8 mouse cellular contexts compared by ENCODE assay signal in genomic region chr7:80342858-80343257, GRCm38 (mm10). TPM values are rescaled to one million over a fixed set of nuclear protein-coding genes. Genes with fewer than 3 reads are reported as not detected.
A peak's percentile ranks its signal among the peaks of the same experiment; 100 is the strongest.
DNase-seq lines count a peak whose midpoint lies in the region; ATAC-seq and TF ChIP-seq lines count a peak whose summit lies in the region.

TSS of gene Hddc3 (plus strand) at chr7:80343104.

- H3K4me3 ChIP-seq in ES-E14 (ENCODE audit: insufficient read depth in 1 of 2, low read depth in 1 of 2, low read length in 2 of 2, poor library complexity in 1 of 2, severe bottlenecking in 1 of 2), result peak within 1 kb of the TSS; percentile 73 to 82
- H3K4me3 ChIP-seq in forebrain, embryonic 15.5 days, result peak within 1 kb of the TSS; percentile 44
- H3K4me3 ChIP-seq in lung, adult 2 months (replicated peaks; ENCODE audit: extremely low read depth, low read depth, low read length), result peak within 1 kb of the TSS; percentile 96

- in situ Hi-C loops in ES-E14 (cut with MboI; ENCODE audit: low sequenced_read_pairs in 2 of 2, unreplicated experiment in 2 of 2), result no loop called here

- peak; percentile 92; the same call in 1 of the 2 replicates for TF ChIP-seq POLR2A in lung, adult 2 months (IDR thresholded peaks at IDR 0.05; ENCODE audit: borderline replicate concordance, extremely low read depth, low read depth, low read length)

- H3K9ac ChIP-seq in ES-E14 (ENCODE audit: insufficient read depth, low read depth, low read length, poor library complexity, severe bottlenecking), result peak within 1 kb of the TSS; percentile 86
- H3K9ac ChIP-seq in forebrain, embryonic 15.5 days (replicated peaks), result peak within 1 kb of the TSS; percentile 60

- H3K4me2 ChIP-seq in forebrain, embryonic 15.5 days (replicated peaks), result peak within 1 kb of the TSS; percentile 79

- under 1% methylated on average over 25 of the region's 25 CpGs for WGBS in forebrain, embryonic 15.5 days
- 1% methylated on average over 25 of the region's 25 CpGs for WGBS in lung, adult 2 months

- peak; percentile 94 for DNase-seq in ES-E14 (ENCODE audit: low read depth, low spot score)
- peak; percentile 92 for DNase-seq in cerebellum, adult 11-12 months
- peak; percentile 78 for DNase-seq in heart, postnatal 25 days (ENCODE audit: low spot score)
- peak; percentile 90 to 98 for DNase-seq in layer of hippocampus, adult 18-20 months (ENCODE audit: low spot score in 2 of 2)
- peak; percentile 94 for DNase-seq in lung, adult 2 months
- peak; percentile 83 to 89 for DNase-seq in thymus, adult 18-20 months

- intact Hi-C loops in heart, postnatal 25 days (cut with DNase I), result loop anchor here (5.0 kb wide), 1 partner anchor 239 kb away; no protein-coding TSS in a partner anchor

- peak; percentile 81 for TF ChIP-seq CTCF in lung, adult 2 months (IDR thresholded peaks at IDR 0.05; ENCODE audit: insufficient read depth, low read length)

- ATAC-seq in forebrain, embryonic 15.5 days (replicated peaks), result peak; percentile 39
- ATAC-seq in neutrophil, adult 5-6 weeks (ENCODE audit: extremely low read depth, insufficient number of reproducible peaks, low FRiP score, poor library complexity, severe bottlenecking), result peak; percentile 62

- H3K27ac ChIP-seq in ES-E14 (ENCODE audit: insufficient read depth, low read depth, low read length, poor library complexity, severe bottlenecking), result no peak within 1 kb of the TSS
- peak within 1 kb of the TSS; percentile 80 for H3K27ac ChIP-seq in forebrain, embryonic 15.5 days (replicated peaks)

- H3K9me3 ChIP-seq in ES-E14 (ENCODE audit: control insufficient read depth, insufficient read depth, low read depth, low read length), result no peaks in the 10 kb centered on the region
- H3K9me3 ChIP-seq in forebrain, embryonic 15.5 days, result no peaks in the 10 kb centered on the region

- peaks cover 3 to 9% of the 10 kb centered on the region in 2 experiments; a peak in 3 of 4 replicates for H3K4me1 ChIP-seq in ES-E14 (ENCODE audit: control insufficient read depth in 2 of 2, insufficient read depth in 2 of 2, low read length in 2 of 2, poor library complexity in 1 of 2)
- peaks cover 37% of the 10 kb centered on the region for H3K4me1 ChIP-seq in forebrain, embryonic 15.5 days
- H3K4me1 ChIP-seq in lung, adult 2 months (ENCODE audit: control insufficient read depth, insufficient read depth, low read length), result peaks cover 7% of the 10 kb centered on the region; the same call in 1 of the 2 replicates

- no peaks in the 10 kb centered on the region for H3K27me3 ChIP-seq in forebrain, embryonic 15.5 days

- no peaks in the 10 kb centered on the region; the same call in 1 of the 2 replicates for H3K36me3 ChIP-seq in ES-E14 (ENCODE audit: control insufficient read depth, insufficient read depth, low read length, poor library complexity, severe bottlenecking)
- no peaks in the 10 kb centered on the region for H3K36me3 ChIP-seq in forebrain, embryonic 15.5 days

TF ChIP-seq in ES-E14, 5 proteins besides CTCF, POLR2A, EP300 and RAD21:
- TF ChIP-seq ZC3H11A (IDR thresholded peaks at IDR 0.05; ENCODE audit: borderline replicate concordance, low read depth, low read length), result no peak
- TF ChIP-seq HCFC1 (IDR thresholded peaks at IDR 0.05; ENCODE audit: borderline replicate concordance, insufficient read depth, low read length), result peak; percentile 71; the same call in 1 of the 2 replicates

RNA-seq across cellular contexts. Expression of gene Hddc3, which starts in this region (rescaled TPM):
- 11.4 and 14.3 TPM in 2 replicates for total RNA-seq in ES-E14 (2012; rRNA removed)
- polyA plus RNA-seq in forebrain, embryonic 15.5 days (2015; fragmentation: Nextera tagmentation; extraction: Ambion mirVana), result 23.0 and 25.4 TPM in 2 replicates
- total RNA-seq in heart, postnatal 25 days (2021), result 10 to 100 TPM; 35.2 to 38.9 TPM
- 10 to 100 TPM; 50.8 to 51.0 TPM for total RNA-seq in layer of hippocampus, adult 18-20 months (2021)
- 20.4 and 26.9 TPM in 2 replicates for polyA plus RNA-seq in lung, adult 2 months (2012; rRNA removed)
- total RNA-seq in neutrophil, adult 5-6 weeks (2017), result 6.6 and 19.4 TPM in 2 replicates

Comparison
In these comparisons a context has a peak if more than half of its experiments do, and no peak if none do; other contexts are left out.
1. H3K4me3 ChIP-seq: peak in every context shown above with its lines; median percentile 96 in lung, adult 2 months; 78 in ES-E14; 44 in forebrain, embryonic 15.5 days.